24 mouse cellular contexts compared by ENCODE assay signal in the genomic region with DNA sequence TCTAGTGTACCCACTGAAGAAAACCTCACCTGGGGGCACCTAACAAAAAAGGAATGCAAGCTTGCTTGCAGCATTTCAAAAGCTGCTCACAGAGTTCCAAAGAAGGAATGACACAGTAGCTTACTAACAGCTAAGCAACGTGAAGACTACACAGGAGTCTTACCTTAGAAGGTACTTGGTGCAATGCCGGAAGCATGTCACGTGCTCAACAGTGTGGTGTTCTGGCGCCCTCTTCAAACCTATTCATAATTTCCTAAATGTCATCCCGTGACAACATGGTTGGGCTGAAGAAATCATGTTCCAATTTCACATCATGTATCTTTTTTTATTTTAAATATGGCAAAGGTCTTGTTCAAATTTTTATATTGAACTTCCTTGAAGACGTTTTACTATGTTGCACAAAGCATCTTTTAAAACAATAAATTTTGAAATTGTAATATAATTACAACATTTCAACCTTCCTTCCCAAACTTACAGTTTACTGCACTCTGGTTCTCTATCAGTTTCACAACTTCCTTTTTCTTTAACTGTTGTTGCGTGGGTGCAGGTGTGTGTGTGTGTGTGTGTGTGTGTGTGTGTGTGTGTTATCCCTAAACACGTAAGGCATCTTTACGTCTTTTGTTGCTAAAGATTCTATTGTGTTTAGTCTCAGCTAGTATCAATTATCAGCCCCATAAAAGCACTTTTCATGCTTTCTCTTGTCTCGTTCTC.
"Had no signal": no experiment of that assay in that cellular context is flagged by ENCODE, and none has a peak within 500 bp of the region (broad histone marks: within the 10 kb centered on the region; RNA-seq: fewer than 3 reads in every experiment).

No protein-coding gene starts in this region.

- H3K27me3 ChIP-seq: heart, embryonic 12.5 days; hindbrain, embryonic 13.5 days; hindbrain, embryonic 15.5 days; kidney, embryonic 15.5 days; limb, embryonic 12.5 days; liver, embryonic 12.5 days had no signal

- H3K4me3 ChIP-seq: gastrocnemius, adult 2 months; heart, embryonic 10.5 days; heart, embryonic 12.5 days; hindbrain, embryonic 13.5 days; hindbrain, embryonic 15.5 days; kidney, embryonic 15.5 days; layer of hippocampus, adult 2 months; left cerebral cortex, adult 2 months; limb, embryonic 10.5 days; limb, embryonic 12.5 days; liver, embryonic 12.5 days had no signal

- H3K9me3 ChIP-seq: heart, embryonic 10.5 days; heart, embryonic 12.5 days; hindbrain, embryonic 13.5 days; hindbrain, embryonic 15.5 days; kidney, embryonic 15.5 days; limb, embryonic 10.5 days; limb, embryonic 12.5 days; liver, embryonic 12.5 days had no signal

- H3K4me2 ChIP-seq: heart, embryonic 12.5 days; hindbrain, embryonic 13.5 days; hindbrain, embryonic 15.5 days; kidney, embryonic 15.5 days; limb, embryonic 12.5 days; liver, embryonic 12.5 days had no signal

- H3K9ac ChIP-seq: heart, embryonic 12.5 days; hindbrain, embryonic 13.5 days; hindbrain, embryonic 15.5 days; kidney, embryonic 15.5 days; limb, embryonic 12.5 days; liver, embryonic 12.5 days; liver, embryonic 14.5 days had no signal

- H3K27ac ChIP-seq: gastrocnemius, adult 2 months; heart, embryonic 10.5 days; hindbrain, embryonic 13.5 days; hindbrain, embryonic 15.5 days; hindbrain, postnatal 0 days; kidney, embryonic 15.5 days; layer of hippocampus, adult 2 months; left cerebral cortex, adult 2 months; limb, embryonic 10.5 days; limb, embryonic 12.5 days; liver, embryonic 12.5 days; liver, embryonic 14.5 days had no signal

- DNase-seq: gastrocnemius, adult 2 months; gastrocnemius, postnatal 10 days; gastrocnemius, postnatal 25 days; heart, adult 18-20 months; heart, postnatal 10 days; kidney, adult 18-20 months; kidney, adult 9 months; kidney, postnatal 10 days; kidney, postnatal 25 days; kidney, postnatal 4 days; liver had no signal

- H3K36me3 ChIP-seq: heart, embryonic 10.5 days; heart, embryonic 12.5 days; hindbrain, embryonic 13.5 days; hindbrain, embryonic 15.5 days; kidney, embryonic 15.5 days; limb, embryonic 10.5 days; limb, embryonic 12.5 days; liver, embryonic 12.5 days had no signal

- H3K4me1 ChIP-seq: heart, embryonic 10.5 days; heart, embryonic 12.5 days; hindbrain, embryonic 13.5 days; hindbrain, embryonic 15.5 days; kidney, embryonic 15.5 days; limb, embryonic 10.5 days; limb, embryonic 12.5 days; liver, embryonic 12.5 days had no signal

- ATAC-seq: hindbrain, postnatal 0 days; intestine, postnatal 0 days; liver, embryonic 12.5 days had no signal
